Mouse (Mus musculus): ENCODE results near the gene Carm1. TPM values are rescaled to one million over a fixed set of nuclear protein-coding genes. Genes with fewer than 3 reads are reported as not detected.

Carm1 gene
- polyA plus RNA-seq, 1 experiment from 2014 or later, result 57.1 TPM

- Histone ChIP-seq H3K36me3 (ENCODE audit: control insufficient read depth, insufficient read depth, low read length) (peaks cover 97% of the 10 kb centered on the region), H3K27me3 (replicated peaks; ENCODE audit: control insufficient read depth, insufficient read depth, low read length) (no peaks in the 10 kb centered on the region), H3K4me3 (ENCODE audit: low read depth, low read length) (no peak overlapping the region), H3K4me1 (ENCODE audit: control insufficient read depth, insufficient read depth, low read length) (no peaks in the 10 kb centered on the region), H3K9me3 (ENCODE audit: control insufficient read depth, low read length) (no peaks in the 10 kb centered on the region), H3K4me2 (ENCODE audit: low read depth, low read length) (no peak overlapping the region), H3K27ac (replicated peaks; ENCODE audit: low read depth, low read length) (no peak overlapping the region; the same call in 1 of the 2 replicates), H3K9ac (ENCODE audit: low read depth, low read length) (no peak overlapping the region)
- WGBS, result 83% methylated on average over 1 of the region's 1 CpGs
- DNase-seq (ENCODE audit: low spot score), result peak; percentile 28
- 0 out of 2 replicates have a peak, but pooled peaks have one; percentile 14 for ATAC-seq (ENCODE audit: low read depth)
Measured at GRCm38 (mm10) chr9:21576286-21576685, 29.6 kb downstream of the Carm1 start.

DNA sequence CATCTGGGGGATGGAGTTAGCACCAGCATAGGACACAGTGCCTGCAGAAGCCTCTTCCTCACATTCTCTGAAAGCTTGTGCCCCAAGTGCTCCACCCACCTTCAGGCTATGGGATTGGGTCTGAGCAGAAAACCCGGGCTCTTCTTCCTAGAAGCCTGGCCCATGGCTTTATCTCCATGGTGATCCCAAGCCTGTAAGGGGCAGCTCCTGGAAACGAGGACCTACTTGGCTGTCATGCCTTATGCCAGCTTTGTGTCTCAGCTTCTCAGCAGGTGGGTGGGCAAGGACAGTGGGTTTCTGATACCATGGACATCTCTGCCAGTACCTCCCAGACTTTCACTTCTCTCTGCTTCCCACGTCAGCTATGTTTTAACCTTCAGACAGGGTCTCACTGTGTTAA lies 31.5 kb downstream of the Carm1 start:
- no peaks in the 10 kb centered on the region for H3K4me1 ChIP-seq (ENCODE audit: control insufficient read depth, insufficient read depth, low read length)
- H3K27me3 ChIP-seq (replicated peaks; ENCODE audit: control insufficient read depth, insufficient read depth, low read length), result no peaks in the 10 kb centered on the region
- no peak overlapping the region for H3K4me3 ChIP-seq (ENCODE audit: low read depth, low read length)
- H3K36me3 ChIP-seq (ENCODE audit: control insufficient read depth, insufficient read depth, low read length), result peaks cover 97% of the 10 kb centered on the region
- no peak for DNase-seq (ENCODE audit: low spot score)
- no peaks in the 10 kb centered on the region for H3K9me3 ChIP-seq (ENCODE audit: control insufficient read depth, low read length)
- no peak overlapping the region for H3K4me2 ChIP-seq (ENCODE audit: low read depth, low read length)
- H3K27ac ChIP-seq (replicated peaks; ENCODE audit: low read depth, low read length), result no peak overlapping the region
- ATAC-seq (ENCODE audit: low read depth), result no peak
- H3K9ac ChIP-seq (ENCODE audit: low read depth, low read length), result no peak overlapping the region
- 80% methylated on average over 3 of the region's 3 CpGs for WGBS

DNA sequence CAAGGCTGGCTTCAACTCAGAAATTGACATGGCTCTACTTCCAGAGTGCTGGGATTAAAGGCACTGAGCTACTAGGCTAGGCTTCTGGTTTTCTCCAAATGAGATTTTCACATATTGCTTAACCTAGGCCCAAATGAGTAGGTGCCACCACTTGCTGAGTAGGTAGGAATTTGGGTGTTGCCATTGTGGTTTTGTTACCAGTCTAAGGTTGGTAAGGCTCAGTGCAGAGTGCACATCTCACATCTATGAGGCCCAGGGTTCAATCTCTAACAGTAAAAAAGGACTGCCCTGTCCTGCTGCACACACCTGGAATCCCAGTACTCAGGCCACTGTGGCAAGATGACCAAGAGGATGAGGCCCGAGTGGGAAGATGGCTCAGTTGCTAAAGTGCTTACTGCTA lies 38.7 kb downstream of the Carm1 start:
- DNase-seq (ENCODE audit: low spot score) (no peak), ATAC-seq (ENCODE audit: low read depth) (no peak)
- Histone ChIP-seq H3K36me3 (ENCODE audit: control insufficient read depth, insufficient read depth, low read length) (peaks cover 98% of the 10 kb centered on the region), H3K4me2 (ENCODE audit: low read depth, low read length) (no peak overlapping the region), H3K27me3 (replicated peaks; ENCODE audit: control insufficient read depth, insufficient read depth, low read length) (no peaks in the 10 kb centered on the region), H3K27ac (replicated peaks; ENCODE audit: low read depth, low read length) (no peak overlapping the region), H3K9ac (ENCODE audit: low read depth, low read length) (no peak overlapping the region), H3K4me3 (ENCODE audit: low read depth, low read length) (no peak overlapping the region), H3K4me1 (ENCODE audit: control insufficient read depth, insufficient read depth, low read length) (no peaks in the 10 kb centered on the region), H3K9me3 (ENCODE audit: control insufficient read depth, low read length) (no peaks in the 10 kb centered on the region)
- WGBS, result 73% methylated on average over 1 of the region's 1 CpGs

DNA sequence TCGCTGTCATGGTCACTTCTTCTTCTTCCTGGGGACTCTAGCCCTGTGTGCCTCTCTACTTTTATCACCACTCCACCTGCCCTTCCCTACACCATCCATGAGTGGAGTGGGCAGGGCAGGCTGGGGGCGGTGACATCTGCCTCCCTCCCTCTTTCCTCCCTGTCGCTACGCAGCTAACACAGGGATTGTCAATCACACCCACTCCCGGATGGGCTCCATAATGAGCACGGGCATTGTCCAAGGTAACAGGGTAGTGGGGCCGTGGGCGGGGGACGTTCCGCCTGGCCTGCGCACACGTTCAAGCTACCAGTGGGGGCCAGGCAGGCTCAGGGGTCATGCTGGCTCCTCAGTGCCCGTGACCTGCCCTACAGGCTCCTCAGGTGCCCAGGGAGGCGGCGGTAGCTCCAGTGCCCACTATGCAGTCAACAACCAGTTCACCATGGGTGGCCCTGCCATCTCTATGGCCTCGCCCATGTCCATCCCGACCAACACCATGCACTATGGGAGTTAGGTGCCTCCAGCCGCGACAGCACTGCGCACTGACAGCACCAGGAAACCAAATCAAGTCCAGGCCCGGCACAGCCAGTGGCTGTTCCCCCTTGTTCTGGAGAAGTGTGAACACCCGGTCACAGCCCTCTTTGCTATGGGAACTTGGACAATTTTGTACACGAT lies 41.1 kb downstream of the Carm1 start:
- Histone ChIP-seq H3K4me2 (ENCODE audit: low read depth, low read length) (no peak overlapping the region), H3K36me3 (ENCODE audit: control insufficient read depth, insufficient read depth, low read length) (peaks cover 81% of the 10 kb centered on the region), H3K27ac (replicated peaks; ENCODE audit: low read depth, low read length) (no peak overlapping the region), H3K4me3 (ENCODE audit: low read depth, low read length) (no peak overlapping the region), H3K9me3 (ENCODE audit: control insufficient read depth, low read length) (no peaks in the 10 kb centered on the region), H3K4me1 (ENCODE audit: control insufficient read depth, insufficient read depth, low read length) (peaks cover 8% of the 10 kb centered on the region), H3K9ac (ENCODE audit: low read depth, low read length) (no peak overlapping the region), H3K27me3 (replicated peaks; ENCODE audit: control insufficient read depth, insufficient read depth, low read length) (no peaks in the 10 kb centered on the region)
- DNase-seq (ENCODE audit: low spot score) (no peak), ATAC-seq (ENCODE audit: low read depth) (no peak)
- 86% methylated on average over 22 of the region's 23 CpGs for WGBS

DNA sequence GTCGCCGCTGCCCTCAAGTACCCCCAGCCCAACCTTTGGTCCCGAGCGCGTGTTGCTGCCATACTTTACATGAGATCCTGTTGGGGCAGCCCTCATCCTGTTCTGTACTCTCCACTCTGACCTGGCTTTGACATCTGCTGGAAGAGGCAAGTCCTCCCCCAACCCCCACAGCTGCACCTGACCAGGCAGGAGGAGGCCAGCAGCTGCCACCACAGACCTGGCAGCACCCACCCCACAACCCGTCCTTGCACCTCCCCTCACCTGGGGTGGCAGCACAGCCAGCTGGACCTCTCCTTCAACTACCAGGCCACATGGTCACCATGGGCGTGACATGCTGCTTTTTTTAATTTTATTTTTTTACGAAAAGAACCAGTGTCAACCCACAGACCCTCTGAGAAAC lies 41.7 kb downstream of the Carm1 start:
- H3K4me1 ChIP-seq (ENCODE audit: control insufficient read depth, insufficient read depth, low read length), result peaks cover 8% of the 10 kb centered on the region
- ATAC-seq (ENCODE audit: low read depth) (no peak), DNase-seq (ENCODE audit: low spot score) (no peak)
- peaks cover 75% of the 10 kb centered on the region for H3K36me3 ChIP-seq (ENCODE audit: control insufficient read depth, insufficient read depth, low read length)
- WGBS, result 86% methylated on average over 8 of the region's 8 CpGs
- no peak overlapping the region for H3K9ac ChIP-seq (ENCODE audit: low read depth, low read length)
- H3K27ac ChIP-seq (replicated peaks; ENCODE audit: low read depth, low read length), result no peak overlapping the region
- H3K4me3 ChIP-seq (ENCODE audit: low read depth, low read length), result no peak overlapping the region
- no peaks in the 10 kb centered on the region for H3K27me3 ChIP-seq (replicated peaks; ENCODE audit: control insufficient read depth, insufficient read depth, low read length)
- H3K9me3 ChIP-seq (ENCODE audit: control insufficient read depth, low read length), result no peaks in the 10 kb centered on the region
- H3K4me2 ChIP-seq (ENCODE audit: low read depth, low read length), result no peak overlapping the region

DNA sequence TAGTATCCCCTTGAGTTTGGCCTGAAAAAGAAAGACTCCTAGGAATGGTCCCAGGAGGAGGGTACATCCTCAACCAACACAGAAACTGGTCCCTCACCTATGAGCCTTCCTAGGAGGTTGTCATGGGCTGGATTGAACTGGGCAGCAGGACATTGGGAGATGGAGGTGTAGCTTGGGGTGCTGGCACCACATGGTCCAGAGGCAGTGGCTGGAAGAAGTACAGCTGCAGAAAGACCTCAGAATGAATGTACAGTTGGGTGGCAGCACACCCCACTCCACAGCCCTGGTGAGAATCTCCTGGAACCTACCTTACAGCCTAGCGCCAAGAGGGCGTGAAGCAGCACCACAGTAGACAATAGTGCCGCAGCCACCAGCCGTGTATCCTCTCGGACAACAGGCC lies 42.8 kb downstream of the Carm1 start:
- 98% methylated on average over 5 of the region's 5 CpGs for WGBS
- H3K9me3 ChIP-seq (ENCODE audit: control insufficient read depth, low read length), result no peaks in the 10 kb centered on the region

DNA sequence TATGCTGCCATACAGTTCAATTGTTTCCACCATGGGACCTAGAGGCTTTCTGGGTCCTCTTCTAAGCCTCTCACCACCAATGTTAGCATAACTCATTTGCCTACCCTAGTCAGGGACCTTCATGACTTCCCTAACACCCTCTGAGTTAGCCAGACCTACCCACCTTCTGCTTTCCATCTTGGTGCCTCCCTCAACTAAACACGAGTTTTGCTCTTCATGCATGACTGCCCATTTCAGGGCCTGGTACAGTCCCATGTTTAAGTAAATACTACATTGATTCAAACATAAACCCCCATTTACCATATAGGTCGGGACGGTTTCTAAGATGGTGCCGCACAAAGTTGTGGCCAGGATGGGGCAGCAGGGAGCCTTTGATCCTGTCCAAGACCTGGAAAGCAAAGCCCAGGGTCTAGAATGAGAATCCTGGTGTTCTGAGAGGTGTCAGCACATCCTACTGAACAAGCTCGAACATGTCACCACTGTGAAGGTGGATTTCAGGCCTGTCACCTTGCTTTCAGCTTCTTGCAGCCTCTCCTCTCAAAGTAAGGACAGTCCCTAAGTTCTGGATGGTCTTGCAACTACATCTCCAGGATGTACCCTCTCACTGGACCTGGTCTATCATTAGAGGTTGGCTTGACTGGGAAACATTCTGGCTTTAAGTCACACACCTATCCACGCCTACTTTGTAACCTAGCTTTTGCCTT lies 44.6 kb downstream of the Carm1 start:
- peaks cover 62% of the 10 kb centered on the region for H3K36me3 ChIP-seq (ENCODE audit: control insufficient read depth, insufficient read depth, low read length)
- ATAC-seq (ENCODE audit: low read depth), result no peak
- no peaks in the 10 kb centered on the region for H3K9me3 ChIP-seq (ENCODE audit: control insufficient read depth, low read length)
- H3K27ac ChIP-seq (replicated peaks; ENCODE audit: low read depth, low read length), result no peak overlapping the region
- H3K4me2 ChIP-seq (ENCODE audit: low read depth, low read length), result peak overlapping the region; percentile 89
- no peak for DNase-seq (ENCODE audit: low spot score)
- peak overlapping the region; percentile 96 for H3K4me3 ChIP-seq (ENCODE audit: low read depth, low read length)
- no peak overlapping the region for H3K9ac ChIP-seq (ENCODE audit: low read depth, low read length)
- peaks cover 16% of the 10 kb centered on the region for H3K4me1 ChIP-seq (ENCODE audit: control insufficient read depth, insufficient read depth, low read length)
- 87% methylated on average over 6 of the region's 6 CpGs for WGBS
- H3K27me3 ChIP-seq (replicated peaks; ENCODE audit: control insufficient read depth, insufficient read depth, low read length), result no peaks in the 10 kb centered on the region

More for the DNA sequence above, 42.8 kb downstream of the Carm1 start:
- Histone ChIP-seq H3K4me1 (ENCODE audit: control insufficient read depth, insufficient read depth, low read length) (peaks cover 16% of the 10 kb centered on the region), H3K27me3 (replicated peaks; ENCODE audit: control insufficient read depth, insufficient read depth, low read length) (no peaks in the 10 kb centered on the region), H3K4me2 (ENCODE audit: low read depth, low read length) (no peak overlapping the region), H3K4me3 (ENCODE audit: low read depth, low read length) (no peak overlapping the region), H3K9ac (ENCODE audit: low read depth, low read length) (no peak overlapping the region), H3K27ac (replicated peaks; ENCODE audit: low read depth, low read length) (no peak overlapping the region), H3K36me3 (ENCODE audit: control insufficient read depth, insufficient read depth, low read length) (peaks cover 65% of the 10 kb centered on the region)
- ATAC-seq (ENCODE audit: low read depth) (no peak), DNase-seq (ENCODE audit: low spot score) (no peak)

DNA sequence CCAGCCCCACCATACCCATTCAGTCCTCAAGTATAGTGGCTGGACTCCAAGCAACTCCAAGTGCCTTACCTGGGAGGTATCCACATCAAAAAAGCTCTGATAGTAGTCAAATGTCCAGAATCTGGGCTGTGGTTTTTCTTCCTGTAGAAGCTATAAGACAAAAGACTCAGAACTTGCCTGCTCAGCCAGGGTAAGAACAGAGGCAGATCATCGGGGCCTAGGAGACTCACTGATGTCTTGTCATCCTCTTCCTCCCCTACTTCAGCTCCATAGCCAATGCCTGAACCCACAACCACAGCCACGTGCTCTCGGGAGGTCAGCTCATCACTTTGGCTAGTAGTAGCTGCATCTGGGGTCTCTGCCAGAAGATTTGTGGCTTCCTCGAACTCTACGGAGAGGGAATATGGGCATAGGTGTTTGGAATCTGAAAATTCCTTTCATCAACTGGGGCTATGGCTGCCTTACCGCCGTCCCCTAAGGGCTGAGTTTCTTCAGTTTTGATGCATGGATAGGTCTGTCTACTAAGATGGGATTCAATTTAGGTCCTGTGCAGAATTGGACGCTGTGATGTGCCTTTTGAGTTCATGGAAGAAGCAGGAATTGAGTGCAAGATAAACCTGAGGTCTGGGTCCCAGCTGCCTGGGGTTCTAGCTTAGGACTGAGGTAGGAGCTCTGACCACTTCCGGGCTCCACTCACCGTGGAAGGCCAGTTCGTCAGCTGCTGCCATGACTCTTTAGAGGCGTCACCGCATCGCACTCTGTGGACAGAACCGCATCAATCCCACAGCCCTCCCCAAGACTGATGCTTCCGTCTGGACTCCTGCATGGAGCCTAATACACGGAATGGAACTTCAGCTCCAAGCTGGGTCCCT lies 45.4 kb downstream of the Carm1 start:
- peak overlapping the region; percentile 96 for H3K4me3 ChIP-seq (ENCODE audit: low read depth, low read length)
- ATAC-seq (ENCODE audit: low read depth), result peak; percentile 61
- 20% methylated on average over 16 of the region's 17 CpGs for WGBS
- peak overlapping the region; percentile 86 for H3K9ac ChIP-seq (ENCODE audit: low read depth, low read length)
- peak overlapping the region; percentile 30 for H3K27ac ChIP-seq (replicated peaks; ENCODE audit: low read depth, low read length)
- no peaks in the 10 kb centered on the region for H3K9me3 ChIP-seq (ENCODE audit: control insufficient read depth, low read length)
- H3K27me3 ChIP-seq (replicated peaks; ENCODE audit: control insufficient read depth, insufficient read depth, low read length), result no peaks in the 10 kb centered on the region
- H3K4me2 ChIP-seq (ENCODE audit: low read depth, low read length), result peak overlapping the region; percentile 89
- H3K36me3 ChIP-seq (ENCODE audit: control insufficient read depth, insufficient read depth, low read length), result peaks cover 57% of the 10 kb centered on the region
- H3K4me1 ChIP-seq (ENCODE audit: control insufficient read depth, insufficient read depth, low read length), result peaks cover 16% of the 10 kb centered on the region
- DNase-seq (ENCODE audit: low spot score), result no peak

All from embryonic facial prominence, embryonic 14.5 days (tissue).